Mouse (Mus musculus) midbrain, embryonic 11.5 days (tissue): Measurements from ENCODE around the gene Castor1. TPM values are rescaled to one million over a fixed set of nuclear protein-coding genes. Genes with fewer than 3 reads are reported as not detected.

Experiments
- ATAC-seq: fragments of 200-750 bp; cut with Nextera tagmentation; 2 replicates; pipeline ENCODE4 v1.8.0; 2017; ENCODE audit warnings: moderate TSS enrichment, moderate library complexity; ENCODE audit not compliant: low FRiP score
- DNase-seq: peaks from one replicate; pipeline ENCODE4 v3.0.0; 2015; ENCODE audit warnings: low spot score; ENCODE audit errors: missing footprints
- H3K27ac ChIP-seq: fragments of 300-500 bp; sonication (generic); 2 replicates; pipeline ENCODE4 v1.5.1; 2014; ENCODE audit warnings: low read depth, low read length
- H3K27me3 ChIP-seq: fragments of 300-500 bp; sonication (generic); 2 replicates; pipeline ENCODE4 v1.6.1; 2014; ENCODE audit warnings: mild to moderate bottlenecking, low read length, moderate library complexity, mixed read lengths; ENCODE audit not compliant: control insufficient read depth, insufficient read depth
- H3K36me3 ChIP-seq: fragments of 300-500 bp; sonication (generic); 2 replicates; pipeline ENCODE4 v1.6.1; 2014; ENCODE audit warnings: mild to moderate bottlenecking, low read length, moderate library complexity, mixed read lengths; ENCODE audit not compliant: control insufficient read depth, insufficient read depth
- H3K4me1 ChIP-seq: fragments of 300-500 bp; sonication (generic); 2 replicates; pipeline ENCODE4 v1.6.1; 2014; ENCODE audit warnings: low read length; ENCODE audit not compliant: control insufficient read depth, insufficient read depth
- H3K4me2 ChIP-seq: fragments of 300-500 bp; sonication (generic); 2 replicates; pipeline ENCODE4 v1.6.1; 2014; ENCODE audit warnings: mild to moderate bottlenecking, moderate library complexity
- H3K4me3 ChIP-seq: fragments of 300-500 bp; sonication (generic); 2 replicates; pipeline ENCODE4 v1.5.1; 2014; ENCODE audit warnings: low read depth, low read length
- H3K9ac ChIP-seq: fragments of 300-500 bp; sonication (generic); 2 replicates; pipeline ENCODE4 v1.6.1; 2014; ENCODE audit warnings: low read length
- H3K9me3 ChIP-seq: fragments of 300-500 bp; sonication (generic); 2 replicates; pipeline ENCODE4 v1.6.1; 2016; ENCODE audit warnings: low read length; ENCODE audit not compliant: control insufficient read depth
- WGBS: fragments of 180-500 bp; shearing (Covaris S2); extraction: QIAGEN DNeasy Blood & Tissue Kit; methylation state at CpG from one replicate; pipeline ENCODE4 v1.1.7; 2014; 5-methylcytosine and 5-hydroxymethylcytosine counted together
- polyA plus RNA-seq: library from polyadenylated mRNA; unstranded; fragments of >200 nt; fragmentation: Nextera tagmentation; extraction: Ambion mirVana; gene quantifications from 2 replicates; pipeline ENCODE4 v1.2.1, GENCODE M21; 2014

Gene Castor1
- polyA plus RNA-seq, 1 experiment from 2014 or later: 2.7 TPM

DNA sequence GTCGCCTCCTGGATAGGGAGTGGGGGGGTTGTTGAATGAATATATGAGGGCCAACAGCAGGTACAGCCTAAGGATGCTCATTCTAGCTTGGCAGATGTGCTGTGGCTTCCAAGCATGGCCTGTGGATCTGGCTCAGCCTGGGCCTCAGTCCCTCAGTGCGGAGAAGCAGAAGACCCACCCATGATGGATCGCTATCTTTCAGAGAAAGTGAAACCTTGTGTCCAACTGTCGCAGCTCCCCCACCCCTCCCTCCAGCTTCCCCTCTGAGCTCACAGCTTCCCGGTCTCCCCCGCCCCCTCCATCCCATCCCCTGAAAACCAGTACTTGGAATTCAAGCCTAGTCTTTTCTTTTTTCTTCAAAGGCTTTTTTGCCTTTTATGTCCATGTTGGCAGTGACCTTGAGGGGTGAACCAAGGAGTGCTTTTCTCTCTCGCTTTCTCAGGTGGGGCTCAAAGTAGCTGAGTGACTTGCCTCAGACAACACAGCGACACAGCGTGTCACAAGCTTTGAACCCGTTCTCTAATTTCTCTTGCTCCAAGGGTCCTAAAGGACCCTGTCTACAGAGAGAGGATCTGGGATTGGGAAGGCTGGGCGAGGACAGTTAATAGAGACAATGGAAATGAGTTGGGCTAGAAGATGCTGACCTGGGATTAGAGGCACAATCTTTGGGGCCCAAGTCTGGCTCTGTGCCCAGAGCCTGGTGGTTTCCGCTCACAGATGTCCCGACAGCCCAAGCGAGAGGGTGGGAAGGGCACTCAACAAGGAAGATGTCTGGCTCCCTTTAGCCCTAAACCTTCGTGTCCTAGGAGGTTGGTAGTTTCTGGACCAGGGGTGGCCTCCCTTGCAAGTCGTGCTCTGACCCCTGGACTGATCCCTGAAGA is 17.9 kb downstream of the Castor1 start, which contains the start of gene Osm:
Osm (plus strand) TSS at position 756 of the 881 bp plus-strand sequence.
- 80% methylated on average over 16 of the region's 16 CpGs for WGBS
- H3K27me3 ChIP-seq: no peaks in the 10 kb centered on the region

GRCm38 (mm10) chr11:4236546-4237067 is 18.6 kb downstream of the Castor1 start:
- H3K4me2 ChIP-seq: no peak overlapping the region
- no peaks in the 10 kb centered on the region for H3K27me3 ChIP-seq
- H3K4me3 ChIP-seq: no peak overlapping the region
- no peak overlapping the region for H3K9ac ChIP-seq
- H3K27ac ChIP-seq: no peak overlapping the region
- H3K36me3 ChIP-seq: no peaks in the 10 kb centered on the region
- no peak for ATAC-seq
- no peaks in the 10 kb centered on the region for H3K9me3 ChIP-seq
- peak; percentile 2 for DNase-seq
- WGBS: 92% methylated on average over 21 of the region's 21 CpGs
- H3K4me1 ChIP-seq: no peaks in the 10 kb centered on the region

More for the DNA sequence above, 17.9 kb downstream of the Castor1 start, which contains the start of gene Osm:
- no peak within 1 kb of the TSS for H3K4me3 ChIP-seq
- H3K9me3 ChIP-seq: no peaks in the 10 kb centered on the region
- H3K4me2 ChIP-seq: no peak within 1 kb of the TSS
- H3K36me3 ChIP-seq: no peaks in the 10 kb centered on the region
- peak; percentile 49 for DNase-seq
- no peak for ATAC-seq
- H3K27ac ChIP-seq: no peak within 1 kb of the TSS
- H3K9ac ChIP-seq: no peak within 1 kb of the TSS
- no peaks in the 10 kb centered on the region for H3K4me1 ChIP-seq

DNA sequence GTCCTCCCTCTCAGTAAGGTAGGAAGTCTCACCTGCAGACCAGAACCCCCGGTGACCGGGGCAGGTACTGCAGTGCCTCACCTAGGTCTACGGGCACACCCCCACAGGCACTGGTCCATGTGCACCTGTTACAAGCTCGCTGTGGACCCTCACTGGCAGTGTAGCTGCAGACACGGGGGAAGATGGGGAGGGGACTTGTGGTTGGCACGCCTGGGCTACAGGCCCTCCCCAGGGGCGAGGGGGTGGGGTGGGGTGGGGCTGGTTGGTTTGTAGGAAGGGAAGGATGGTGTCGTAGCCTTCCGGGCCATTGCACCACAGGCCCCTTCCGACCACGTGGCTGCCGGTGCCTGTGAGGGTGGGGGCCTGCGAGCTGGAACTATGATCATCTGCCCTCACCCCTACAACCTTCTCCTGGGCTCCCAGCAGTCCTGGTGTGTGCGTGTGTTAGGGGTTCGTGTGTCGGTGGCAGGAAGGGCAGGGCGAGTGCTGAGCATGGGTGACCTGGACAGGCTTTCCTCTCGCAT is 19.4 kb downstream of the Castor1 start:
- Histone ChIP-seq H3K9me3 (no peaks in the 10 kb centered on the region), H3K27me3 (no peaks in the 10 kb centered on the region), H3K4me2 (no peak overlapping the region), H3K27ac (no peak overlapping the region), H3K4me1 (no peaks in the 10 kb centered on the region), H3K4me3 (no peak overlapping the region), H3K36me3 (no peaks in the 10 kb centered on the region), H3K9ac (no peak overlapping the region)
- 87% methylated on average over 18 of the region's 18 CpGs for WGBS
- DNase-seq (peak; percentile 8), ATAC-seq (no peak)

DNA sequence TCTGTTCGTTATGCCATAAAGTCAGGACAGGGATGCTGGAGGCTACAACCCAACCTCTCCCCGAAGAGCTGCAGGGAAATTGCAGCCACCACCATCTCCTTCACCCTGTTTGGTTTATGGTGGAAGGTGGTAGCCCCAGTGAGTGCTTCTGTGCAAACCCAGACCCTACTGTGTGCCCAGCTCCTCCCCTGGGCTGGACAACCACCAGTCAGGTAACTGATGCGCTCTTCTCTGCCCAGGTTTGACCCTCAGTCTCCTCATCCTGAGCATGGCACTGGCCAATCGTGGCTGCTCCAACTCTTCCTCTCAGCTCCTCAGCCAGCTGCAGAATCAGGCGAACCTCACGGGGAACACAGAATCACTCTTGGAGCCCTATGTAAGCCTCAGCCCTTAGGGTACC is 20.1 kb downstream of the Castor1 start:
- ATAC-seq: no peak
- Histone ChIP-seq H3K9ac (no peak overlapping the region), H3K9me3 (no peaks in the 10 kb centered on the region), H3K4me1 (no peaks in the 10 kb centered on the region), H3K27me3 (no peaks in the 10 kb centered on the region), H3K36me3 (no peaks in the 10 kb centered on the region), H3K27ac (no peak overlapping the region), H3K4me2 (no peak overlapping the region), H3K4me3 (no peak overlapping the region)
- peak; percentile 77 for DNase-seq
- WGBS: 82% methylated on average over 6 of the region's 6 CpGs

DNA sequence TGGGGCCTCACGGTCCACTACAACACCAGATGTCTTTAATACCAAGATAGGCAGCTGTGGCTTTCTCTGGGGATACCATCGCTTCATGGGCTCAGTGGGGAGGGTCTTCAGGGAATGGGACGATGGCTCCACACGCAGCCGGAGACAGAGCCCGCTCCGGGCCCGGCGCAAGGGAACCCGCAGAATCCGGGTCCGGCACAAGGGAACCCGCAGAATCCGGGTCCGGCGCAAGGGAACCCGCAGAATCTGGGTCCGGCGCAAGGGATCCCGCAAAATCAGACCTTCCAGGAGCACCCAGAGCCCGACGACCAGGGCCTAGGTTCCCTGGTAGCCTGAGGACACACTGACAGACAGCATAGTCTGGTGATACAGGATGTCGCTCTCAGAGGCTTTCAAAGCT is 21.7 kb downstream of the Castor1 start:
- H3K4me3 ChIP-seq: no peak overlapping the region
- WGBS: 89% methylated on average over 23 of the region's 23 CpGs
- H3K27me3 ChIP-seq: no peaks in the 10 kb centered on the region

GRCm38 (mm10) chr11:4240151-4240550 is 22.1 kb downstream of the Castor1 start:
- H3K27me3 ChIP-seq: no peaks in the 10 kb centered on the region
- peak; percentile 51 for DNase-seq
- no peaks in the 10 kb centered on the region for H3K4me1 ChIP-seq
- H3K9ac ChIP-seq: no peak overlapping the region
- H3K4me3 ChIP-seq: no peak overlapping the region
- no peaks in the 10 kb centered on the region for H3K36me3 ChIP-seq
- H3K4me2 ChIP-seq: no peak overlapping the region
- H3K27ac ChIP-seq: no peak overlapping the region
- no peaks in the 10 kb centered on the region for H3K9me3 ChIP-seq
- no peak for ATAC-seq
- WGBS: 85% methylated on average over 7 of the region's 7 CpGs

More for the DNA sequence above, 21.7 kb downstream of the Castor1 start:
- no peak overlapping the region for H3K4me2 ChIP-seq
- H3K27ac ChIP-seq: no peak overlapping the region
- H3K9ac ChIP-seq: no peak overlapping the region
- no peaks in the 10 kb centered on the region for H3K9me3 ChIP-seq
- DNase-seq (peak; percentile 65), ATAC-seq (no peak)
- no peaks in the 10 kb centered on the region for H3K36me3 ChIP-seq
- no peaks in the 10 kb centered on the region for H3K4me1 ChIP-seq

- ATAC-seq (no peak), DNase-seq (no peak)
- H3K4me1 ChIP-seq: no peaks in the 10 kb centered on the region
- no peak overlapping the region for H3K9ac ChIP-seq
- no peaks in the 10 kb centered on the region for H3K27me3 ChIP-seq
- 72% methylated on average over 4 of the region's 4 CpGs for WGBS
- H3K27ac ChIP-seq: no peak overlapping the region
- H3K4me3 ChIP-seq: no peak overlapping the region
- H3K9me3 ChIP-seq: no peaks in the 10 kb centered on the region
- no peaks in the 10 kb centered on the region for H3K36me3 ChIP-seq
- H3K4me2 ChIP-seq: no peak overlapping the region
These were observed 23.2 kb downstream of the Castor1 start for GRCm38 (mm10) chr11:4241180-4241579.

DNA sequence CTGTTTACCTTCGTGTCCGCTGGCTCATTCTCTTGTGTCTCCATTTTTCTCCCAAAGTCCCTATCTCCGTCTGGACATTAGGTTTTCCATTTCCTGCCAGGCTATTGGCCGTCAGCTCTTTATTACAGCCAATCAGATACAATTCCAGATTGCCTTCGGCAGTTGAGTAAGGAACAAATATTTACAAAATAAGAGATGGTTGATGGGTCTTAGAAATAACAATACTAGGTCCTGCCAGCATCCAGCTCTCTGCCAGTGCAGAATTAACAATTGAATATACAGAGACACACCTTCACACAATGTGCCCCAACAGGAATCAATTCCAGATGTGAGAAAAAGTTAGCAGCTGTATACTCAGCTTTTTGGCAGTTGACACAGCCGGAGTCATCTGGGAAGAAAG is 28.1 kb downstream of the Castor1 start:
- 74% methylated on average over 6 of the region's 6 CpGs for WGBS
- no peak overlapping the region for H3K27ac ChIP-seq

DNA sequence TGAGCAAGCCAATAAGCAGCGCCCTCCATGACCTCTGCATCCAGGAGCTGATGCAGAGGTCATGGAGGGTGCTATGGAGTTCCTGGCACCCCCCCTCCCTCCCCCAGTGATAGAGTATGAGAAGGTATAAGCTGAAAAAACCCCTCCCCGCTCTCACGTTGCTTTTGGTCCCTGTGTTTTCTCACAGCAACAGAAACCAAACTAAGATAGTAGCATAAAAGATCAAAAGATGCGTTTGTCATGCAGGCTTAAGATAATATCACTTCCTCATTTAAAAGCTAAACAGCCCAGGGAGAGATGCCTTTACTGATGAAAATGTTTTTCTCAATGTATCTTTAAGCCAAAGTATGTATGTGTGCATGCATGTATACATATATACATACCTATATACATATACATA is 28.6 kb downstream of the Castor1 start:
- Histone ChIP-seq H3K9me3 (no peaks in the 10 kb centered on the region), H3K9ac (no peak overlapping the region), H3K4me1 (no peaks in the 10 kb centered on the region), H3K4me2 (no peak overlapping the region), H3K27ac (no peak overlapping the region), H3K27me3 (no peaks in the 10 kb centered on the region), H3K36me3 (no peaks in the 10 kb centered on the region), H3K4me3 (no peak overlapping the region)
- no peak for ATAC-seq
- peak; percentile 26 for DNase-seq
- WGBS: 81% methylated on average over 4 of the region's 4 CpGs

More for the DNA sequence above, 28.1 kb downstream of the Castor1 start:
- Histone ChIP-seq H3K4me2 (no peak overlapping the region), H3K9me3 (no peaks in the 10 kb centered on the region), H3K4me1 (no peaks in the 10 kb centered on the region), H3K36me3 (no peaks in the 10 kb centered on the region), H3K4me3 (no peak overlapping the region), H3K27me3 (no peaks in the 10 kb centered on the region), H3K9ac (no peak overlapping the region)
- ATAC-seq (no peak), DNase-seq (peak; percentile 33)
